Mouse (Mus musculus) lung, adult 2 months (tissue): ENCODE measurements around the gene Serpinb9.

ENCODE experiments used
- CTCF ChIP-seq: fragments of 200-500 bp; IDR thresholded peaks from 2 replicates; pipeline ENCODE4 v1.5.1; 2011; ENCODE audit warnings: mild to moderate bottlenecking, low read length, control low read depth; ENCODE audit not compliant: insufficient read depth
- POLR2A ChIP-seq: fragments of 200-500 bp; IDR thresholded peaks from 2 replicates; pipeline ENCODE4 v1.6.1; 2011; ENCODE audit warnings: low read depth, mild to moderate bottlenecking, control low read depth, low read length, borderline replicate concordance; ENCODE audit errors: extremely low read depth

GRCm38 (mm10) chr13:33027244-33027643 is 24.2 kb downstream of the Serpinb9 start, which contains the start of gene Serpinb9b:
- TF ChIP-seq CTCF (no peak), POLR2A (no peak)
